In the genomic region with DNA sequence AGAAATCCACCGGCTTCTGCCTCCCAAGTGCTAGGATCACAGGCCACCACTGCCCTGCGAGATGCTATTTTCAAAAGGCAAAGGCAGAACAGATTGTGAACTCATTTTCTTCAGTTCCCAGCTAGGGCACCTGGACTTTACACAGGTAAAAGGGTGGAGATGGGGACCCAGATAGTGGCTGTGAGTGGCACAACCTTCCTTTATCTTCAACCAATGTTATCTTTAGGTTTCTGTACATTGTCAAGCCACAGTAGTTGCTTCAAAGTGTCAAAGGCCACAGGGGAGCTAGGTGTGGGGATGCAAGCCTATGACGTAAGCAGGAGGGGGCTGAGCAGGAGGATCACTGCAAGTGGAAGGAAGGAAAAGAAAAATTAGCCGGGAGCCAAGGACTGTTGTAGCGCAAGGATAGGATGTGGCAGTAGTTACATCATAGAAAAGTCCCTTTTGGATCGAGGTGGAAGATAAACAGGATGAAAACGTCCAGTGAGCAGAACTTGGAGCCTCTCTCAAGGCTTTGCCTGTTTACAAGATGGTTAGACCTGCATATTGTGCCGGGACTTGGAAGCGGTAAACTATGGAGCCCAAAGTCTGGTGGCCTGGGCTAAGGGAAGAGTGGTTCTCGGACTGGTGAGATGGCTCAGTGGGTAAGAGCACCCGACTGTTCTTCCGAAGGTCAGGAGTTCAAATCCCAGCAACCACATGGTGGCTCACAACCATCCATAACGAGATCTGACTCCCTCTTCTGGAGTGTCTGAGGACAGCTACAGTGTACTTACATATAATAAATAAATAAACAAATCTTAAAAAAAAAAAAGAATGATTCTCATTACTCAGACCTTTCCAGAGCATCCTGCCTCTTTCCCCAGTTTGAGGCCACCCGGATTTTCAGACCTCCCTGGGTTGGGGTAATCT, we compare ENCODE assay signal across 8 mouse cellular contexts. TPM values are rescaled to one million over a fixed set of nuclear protein-coding genes. Genes with fewer than 3 reads are reported as not detected.
A peak's percentile ranks its signal among the peaks of the same experiment; 100 is the strongest.
DNase-seq lines count a peak whose midpoint lies in the region; ATAC-seq and TF ChIP-seq lines count a peak whose summit lies in the region.

No protein-coding gene starts in this region.

- no peak overlapping the region for H3K4me3 ChIP-seq in heart, postnatal 0 days (ENCODE audit: low read depth, low read length)
- peak overlapping the region; percentile 79 for H3K4me3 ChIP-seq in hindbrain, embryonic 13.5 days
- peak overlapping the region; percentile 79 for H3K4me3 ChIP-seq in midbrain, embryonic 16.5 days (ENCODE audit: low read depth, low read length)

- H3K27ac ChIP-seq in heart, postnatal 0 days (ENCODE audit: low read depth): peak overlapping the region; percentile 81
- peak overlapping the region; percentile 99 for H3K27ac ChIP-seq in hindbrain, embryonic 13.5 days
- peak overlapping the region; percentile 97 for H3K27ac ChIP-seq in midbrain, embryonic 16.5 days (ENCODE audit: low read length)

- H3K9ac ChIP-seq in heart, postnatal 0 days (replicated peaks; ENCODE audit: low read depth, low read length): no peak overlapping the region
- H3K9ac ChIP-seq in hindbrain, embryonic 13.5 days: peak overlapping the region; percentile 46
- H3K9ac ChIP-seq in midbrain, embryonic 16.5 days (ENCODE audit: low read depth, low read length): no peak overlapping the region

- peak; percentile 36 for DNase-seq in heart, postnatal 0 days (ENCODE audit: low spot score)
- DNase-seq in heart, adult 8-10 months (ENCODE audit: low spot score): no peak
- DNase-seq in R1 (ENCODE audit: low read depth, low spot score): peak; percentile 54
- DNase-seq in spleen, postnatal 14 days (ENCODE audit: low spot score in 2 of 2): no peak
- no peak for DNase-seq in urinary bladder, adult 18-20 months (ENCODE audit: low spot score in 2 of 2)
- DNase-seq in kidney, postnatal 25 days: no peak

- no peak; the same call in 1 of the 2 replicates for ATAC-seq in heart, postnatal 0 days (ENCODE audit: insufficient read depth, low read depth)
- ATAC-seq in hindbrain, embryonic 13.5 days (ENCODE audit: low FRiP score): peak; percentile 19
- ATAC-seq in midbrain, embryonic 16.5 days: peak; percentile 27

- no peaks in the 10 kb centered on the region for H3K9me3 ChIP-seq in heart, postnatal 0 days (replicated peaks; ENCODE audit: control insufficient read depth, low read length)
- H3K9me3 ChIP-seq in hindbrain, embryonic 13.5 days: no peaks in the 10 kb centered on the region
- H3K9me3 ChIP-seq in midbrain, embryonic 16.5 days (replicated peaks; ENCODE audit: control insufficient read depth, low read length, poor library complexity, severe bottlenecking): no peaks in the 10 kb centered on the region

- TF ChIP-seq CTCF in heart, postnatal 0 days (IDR thresholded peaks at IDR 0.05; ENCODE audit: low read depth): no peak

- peaks cover 16% of the 10 kb centered on the region for H3K4me1 ChIP-seq in heart, postnatal 0 days (ENCODE audit: control insufficient read depth, insufficient read depth)
- peaks cover 41% of the 10 kb centered on the region for H3K4me1 ChIP-seq in hindbrain, embryonic 13.5 days (replicated peaks)
- H3K4me1 ChIP-seq in midbrain, embryonic 16.5 days (ENCODE audit: control insufficient read depth, insufficient read depth, low read length): peaks cover 26% of the 10 kb centered on the region

- peak overlapping the region; percentile 98 for H3K4me2 ChIP-seq in heart, postnatal 0 days (ENCODE audit: low read depth, low read length)
- H3K4me2 ChIP-seq in hindbrain, embryonic 13.5 days: peak overlapping the region; percentile 91
- peak overlapping the region; percentile 95 for H3K4me2 ChIP-seq in midbrain, embryonic 16.5 days (ENCODE audit: low read length)

- TF ChIP-seq EP300 in heart, postnatal 0 days (IDR thresholded peaks at IDR 0.05; ENCODE audit: low read depth): no peak

- H3K27me3 ChIP-seq in heart, postnatal 0 days (ENCODE audit: control insufficient read depth, insufficient read depth, low read length): no peaks in the 10 kb centered on the region
- peaks cover 18% of the 10 kb centered on the region; the same call in 1 of the 2 replicates for H3K27me3 ChIP-seq in hindbrain, embryonic 13.5 days
- H3K27me3 ChIP-seq in midbrain, embryonic 16.5 days (ENCODE audit: control insufficient read depth, insufficient read depth, low read depth, low read length): no peaks in the 10 kb centered on the region; the same call in 1 of the 2 replicates

- WGBS in heart, postnatal 0 days: 24% methylated on average over 13 of the region's 14 CpGs
- 29% methylated on average over 14 of the region's 14 CpGs for WGBS in hindbrain, embryonic 13.5 days
- 34% methylated on average over 13 of the region's 14 CpGs for WGBS in midbrain, embryonic 16.5 days

- peaks cover 16% of the 10 kb centered on the region for H3K36me3 ChIP-seq in heart, postnatal 0 days (replicated peaks; ENCODE audit: control insufficient read depth, insufficient read depth, low read length)
- peaks cover 19% of the 10 kb centered on the region for H3K36me3 ChIP-seq in hindbrain, embryonic 13.5 days
- H3K36me3 ChIP-seq in midbrain, embryonic 16.5 days (ENCODE audit: control insufficient read depth, insufficient read depth, low read length): no peaks in the 10 kb centered on the region; the same call in 1 of the 2 replicates

RNA-seq across cellular contexts. Expression of gene Mpnd, which starts 2.2 kb away (rescaled TPM):
- total RNA-seq in heart, postnatal 0 days (2014; rRNA removed; ENCODE audit: low replicate concordance): 100 and 114 TPM in 2 replicates
- polyA plus RNA-seq in heart, postnatal 0 days (2015; fragmentation: Nextera tagmentation; extraction: Ambion mirVana): 42.5 and 42.9 TPM in 2 replicates
- 10 to 100 TPM; 78.9 to 90.4 (median 87.1) TPM for total RNA-seq in heart, adult 8-10 months (2022)
- polyA plus RNA-seq in hindbrain, embryonic 13.5 days (2015; fragmentation: Nextera tagmentation; extraction: Ambion mirVana): 159 and 163 TPM in 2 replicates
- 115 and 117 TPM in 2 replicates for polyA plus RNA-seq in midbrain, embryonic 16.5 days (2015; fragmentation: Nextera tagmentation; extraction: Ambion mirVana)

RNA-seq across cellular contexts. Expression of gene Stap2, which starts 2.3 kb away (rescaled TPM):
- 14.3 and 23.7 TPM in 2 replicates for total RNA-seq in heart, postnatal 0 days (2014; rRNA removed; ENCODE audit: low replicate concordance)
- 16.0 and 17.2 TPM in 2 replicates for polyA plus RNA-seq in heart, postnatal 0 days (2015; fragmentation: Nextera tagmentation; extraction: Ambion mirVana)
- total RNA-seq in heart, adult 8-10 months (2022): 10 to 100 TPM; 11.8 to 17.5 (median 14.4) TPM
- 5.7 and 5.8 TPM in 2 replicates for polyA plus RNA-seq in hindbrain, embryonic 13.5 days (2015; fragmentation: Nextera tagmentation; extraction: Ambion mirVana)
- 6.4 and 7.6 TPM in 2 replicates for polyA plus RNA-seq in midbrain, embryonic 16.5 days (2015; fragmentation: Nextera tagmentation; extraction: Ambion mirVana)

RNA-seq across cellular contexts. Expression of gene Fsd1, which starts 21.4 kb away (rescaled TPM):
- not detected in 2 replicates for total RNA-seq in heart, postnatal 0 days (2014; rRNA removed; ENCODE audit: low replicate concordance)
- 0.26 and 0.51 TPM in 2 replicates for polyA plus RNA-seq in heart, postnatal 0 days (2015; fragmentation: Nextera tagmentation; extraction: Ambion mirVana)
- total RNA-seq in heart, adult 8-10 months (2022): 1 to 10 TPM in 1 of 4 experiments, under 1 TPM in 1, not detected in 2; 0.52 to 1.6 TPM
- polyA plus RNA-seq in hindbrain, embryonic 13.5 days (2015; fragmentation: Nextera tagmentation; extraction: Ambion mirVana): 159 and 172 TPM in 2 replicates
- polyA plus RNA-seq in midbrain, embryonic 16.5 days (2015; fragmentation: Nextera tagmentation; extraction: Ambion mirVana): 200 and 218 TPM in 2 replicates

RNA-seq across cellular contexts. Expression of gene Sh3gl1, which starts 28.7 kb away (rescaled TPM):
- total RNA-seq in heart, postnatal 0 days (2014; rRNA removed; ENCODE audit: low replicate concordance): 45.8 and 61.1 TPM in 2 replicates
- polyA plus RNA-seq in heart, postnatal 0 days (2015; fragmentation: Nextera tagmentation; extraction: Ambion mirVana): 43.5 and 49.5 TPM in 2 replicates
- 10 to 100 TPM; 12.3 to 14.4 (median 13.3) TPM for total RNA-seq in heart, adult 8-10 months (2022)
- 116 and 118 TPM in 2 replicates for polyA plus RNA-seq in hindbrain, embryonic 13.5 days (2015; fragmentation: Nextera tagmentation; extraction: Ambion mirVana)
- 102 and 108 TPM in 2 replicates for polyA plus RNA-seq in midbrain, embryonic 16.5 days (2015; fragmentation: Nextera tagmentation; extraction: Ambion mirVana)

RNA-seq across cellular contexts. Expression of gene Chaf1a, which starts 32.5 kb away (rescaled TPM):
- total RNA-seq in heart, postnatal 0 days (2014; rRNA removed; ENCODE audit: low replicate concordance): 2.8 and 8.3 TPM in 2 replicates
- 2.9 and 3.0 TPM in 2 replicates for polyA plus RNA-seq in heart, postnatal 0 days (2015; fragmentation: Nextera tagmentation; extraction: Ambion mirVana)
- total RNA-seq in heart, adult 8-10 months (2022): 1 to 10 TPM in 3 of 4 experiments, under 1 TPM in 1; 0.84 to 1.9 (median 1.4) TPM
- polyA plus RNA-seq in hindbrain, embryonic 13.5 days (2015; fragmentation: Nextera tagmentation; extraction: Ambion mirVana): 6.1 and 6.9 TPM in 2 replicates
- polyA plus RNA-seq in midbrain, embryonic 16.5 days (2015; fragmentation: Nextera tagmentation; extraction: Ambion mirVana): 3.6 and 5.0 TPM in 2 replicates

Comparison
In these comparisons a context has a peak if more than half of its experiments do, and no peak if none do; other contexts are left out.
1. DNase-seq: peak in heart, postnatal 0 days (single experiment) and R1 (single experiment); none in heart, adult 8-10 months (single experiment), spleen, postnatal 14 days (0 of 2), urinary bladder, adult 18-20 months (0 of 2) and kidney, postnatal 25 days (0 of 2).
2. RNA of gene Fsd1, which starts 21.4 kb away (polyA plus RNA-seq): 200 to 218 TPM in midbrain, embryonic 16.5 days and 159 to 172 TPM in hindbrain, embryonic 13.5 days; 0.26 to 0.51 TPM in heart, postnatal 0 days; every median in the first group is over 100 times any median in the second.
3. Peak in every context shown above with its lines, with median percentiles within 50 percentile points of each other: H3K27ac ChIP-seq and H3K4me2 ChIP-seq.